Mouse (Mus musculus) myocyte (in vitro differentiated cells): ENCODE measurements around the gene Dtx3. TPM values are rescaled to one million over a fixed set of nuclear protein-coding genes. Genes with fewer than 3 reads are reported as not detected.

ENCODE experiments used
- H3K27me3 ChIP-seq: one replicate; pipeline ENCODE4 v1.6.1; 2011; ENCODE audit not compliant: control insufficient read depth, insufficient read depth, insufficient read length
- H3K36me3 ChIP-seq: one replicate; pipeline ENCODE4 v1.6.1; 2011; ENCODE audit not compliant: control insufficient read depth, insufficient read depth
- H3K4me2 ChIP-seq: one replicate; pipeline ENCODE4 v1.6.1; 2011; ENCODE audit warnings: low read depth, control low read depth
- H3K4me3 ChIP-seq: one replicate; pipeline ENCODE4 v1.5.1; 2011; ENCODE audit warnings: mild to moderate bottlenecking, control low read depth, moderate library complexity
- H3K79me2 ChIP-seq: one replicate; pipeline ENCODE4 v1.6.1; 2011; ENCODE audit not compliant: control insufficient read depth, insufficient read depth
- H3ac ChIP-seq: one replicate; pipeline ENCODE4 v1.6.1; 2011; ENCODE audit not compliant: control insufficient read depth, insufficient read length
- CEBPB ChIP-seq: IDR thresholded peaks from 2 replicates; pipeline ENCODE4 v1.6.1; 2011; ENCODE audit warnings: mild to moderate bottlenecking, moderate library complexity; ENCODE audit not compliant: poor library complexity, insufficient read depth, severe bottlenecking
- E2F4 ChIP-seq: IDR thresholded peaks from one replicate; pipeline ENCODE4 v1.6.1; 2011; ENCODE audit warnings: mild to moderate bottlenecking, control low read depth, moderate library complexity; ENCODE audit not compliant: insufficient read depth
- MAX ChIP-seq: IDR thresholded peaks from one replicate; pipeline ENCODE4 v1.6.1; 2011; ENCODE audit warnings: low read depth, mild to moderate bottlenecking, control low read depth
- MYOD1 ChIP-seq, 3 experiments: IDR thresholded peaks; one replicate each; pipeline ENCODE4 v1.6.1; 2011; ENCODE audit warnings: control low read depth in 2 of 3, low read depth in 2 of 3, mild to moderate bottlenecking in 2 of 3, moderate library complexity in 1 of 3; ENCODE audit not compliant: insufficient read length in 2 of 3, control insufficient read depth in 1 of 3
- MYOG ChIP-seq, 3 experiments: IDR thresholded peaks; one replicate each; pipeline ENCODE4 v1.6.1; 2011; ENCODE audit warnings: control low read depth in 2 of 3, low read depth in 2 of 3, mild to moderate bottlenecking in 2 of 3; ENCODE audit not compliant: insufficient read length in 2 of 3, control insufficient read depth in 1 of 3, insufficient read depth in 1 of 3
- POLR2A ChIP-seq: IDR thresholded peaks from one replicate; pipeline ENCODE4 v1.6.1; 2011; ENCODE audit warnings: low read depth, mild to moderate bottlenecking, control low read depth, moderate library complexity; ENCODE audit not compliant: insufficient read length
- POLR2AphosphoS2 ChIP-seq: IDR thresholded peaks from one replicate; pipeline ENCODE4 v1.6.1; 2011; ENCODE audit warnings: low read depth, control low read depth; ENCODE audit not compliant: insufficient read length
- REST ChIP-seq: IDR thresholded peaks from one replicate; pipeline ENCODE4 v1.6.1; 2011; ENCODE audit warnings: mild to moderate bottlenecking, control low read depth, moderate library complexity; ENCODE audit not compliant: insufficient read depth, insufficient read length
- SRF ChIP-seq: IDR thresholded peaks from one replicate; pipeline ENCODE4 v1.6.1; 2011; ENCODE audit warnings: low read depth; ENCODE audit not compliant: control insufficient read depth, insufficient read length
- TCF12 ChIP-seq: IDR thresholded peaks from one replicate; pipeline ENCODE4 v1.6.1; 2011; ENCODE audit warnings: mild to moderate bottlenecking, control low read depth; ENCODE audit not compliant: poor library complexity, insufficient read depth, severe bottlenecking
- TCF3 ChIP-seq: IDR thresholded peaks from one replicate; pipeline ENCODE4 v1.6.1; 2011; ENCODE audit warnings: low read depth, control low read depth; ENCODE audit not compliant: insufficient read length
- USF1 ChIP-seq: IDR thresholded peaks from one replicate; pipeline ENCODE4 v1.6.1; 2011; ENCODE audit warnings: low read depth, mild to moderate bottlenecking, control low read depth, moderate library complexity
- polyA plus RNA-seq: library from polyadenylated mRNA; unstranded; fragments of >200 nt; fragmentation: generic; extraction: Trizol; gene quantifications from one replicate; pipeline ENCODE4 v1.2.1, GENCODE M21; 2012; ENCODE audit warnings: missing spikeins

Gene Dtx3
- polyA plus RNA-seq, 1 experiment = 42.4 TPM

DNA sequence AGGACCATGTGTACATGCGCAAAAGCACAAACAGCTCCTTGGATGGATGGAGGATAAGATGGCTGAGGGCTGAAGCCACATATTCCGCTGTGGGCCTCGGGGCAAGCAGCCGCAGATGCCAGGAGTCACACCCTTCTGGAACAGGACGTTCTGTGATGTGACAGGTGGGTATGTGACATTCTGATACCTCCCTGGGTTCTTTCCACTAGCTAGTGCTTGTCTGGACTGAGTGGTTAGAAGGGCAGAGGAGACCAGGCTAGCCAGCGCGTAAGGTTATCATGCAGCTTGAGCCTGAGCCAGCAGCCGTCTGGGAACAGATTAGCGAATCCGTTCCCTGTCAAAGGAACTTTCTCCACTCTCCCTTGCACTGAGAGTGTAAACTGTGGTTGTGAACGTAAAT is 54.6 kb downstream of the Dtx3 start:
- Histone ChIP-seq H3K79me2 (no peaks in the 10 kb centered on the region), H3ac (no peak overlapping the region), H3K4me2 (no peak overlapping the region), H3K4me3 (no peak overlapping the region), H3K36me3 (no peaks in the 10 kb centered on the region), H3K27me3 (no peaks in the 10 kb centered on the region)
- TF ChIP-seq CEBPB (no peak), E2F4 (no peak), MYOG (IDR thresholded peaks at IDR 0.05; ENCODE audit: control insufficient read depth in 1 of 3, insufficient read depth in 1 of 3, insufficient read length in 2 of 3, low read depth in 2 of 3) (no peak), TCF12 (no peak), USF1 (no peak), REST (no peak), TCF3 (no peak), SRF (no peak), POLR2A (no peak), POLR2AphosphoS2 (no peak), MAX (no peak), MYOD1 (IDR thresholded peaks at IDR 0.05; ENCODE audit: control insufficient read depth in 1 of 3, insufficient read length in 2 of 3, low read depth in 2 of 3) (no peak)

Other genes with a start within 250 kb of the Dtx3 start
- 65.0 TPM for gene Ctdsp2, start 217.0 kb downstream of the Dtx3 start, polyA plus RNA-seq
- 33.3 TPM for gene Avil, start 195.0 kb downstream of the Dtx3 start, polyA plus RNA-seq
- gene Tsfm, start 164.9 kb downstream of the Dtx3 start, polyA plus RNA-seq = 53.7 TPM
- 17.2 TPM for gene Mettl1, start 154.3 kb downstream of the Dtx3 start, polyA plus RNA-seq
- gene Eef1akmt3, start 154.2 kb downstream of the Dtx3 start, polyA plus RNA-seq = 0.11 TPM
- gene Cyp27b1, start 147.5 kb downstream of the Dtx3 start, polyA plus RNA-seq = 0.56 TPM
- gene March9, start 135.5 kb downstream of the Dtx3 start, polyA plus RNA-seq = 6.1 TPM
- gene Cdk4, start 132.2 kb downstream of the Dtx3 start, polyA plus RNA-seq = 276 TPM
- gene Tspan31, start 125.5 kb downstream of the Dtx3 start, polyA plus RNA-seq = 139 TPM
- gene Agap2, start 120.4 kb downstream of the Dtx3 start, polyA plus RNA-seq = 1.2 TPM
- gene Os9, start 74.6 kb downstream of the Dtx3 start, polyA plus RNA-seq = 67.2 TPM
- gene B4galnt1, start 30.5 kb downstream of the Dtx3 start, polyA plus RNA-seq = 12.4 TPM
- gene Slc26a10, start 15.1 kb downstream of the Dtx3 start, polyA plus RNA-seq = 1.3 TPM
- 25.3 TPM for gene Arhgef25, start 5.6 kb downstream of the Dtx3 start, polyA plus RNA-seq
- gene Pip4k2c, start 15.9 kb upstream of the Dtx3 start, polyA plus RNA-seq = 22.5 TPM
- 0.14 TPM for gene Kif5a, start 67.6 kb upstream of the Dtx3 start, polyA plus RNA-seq
- 250 TPM for gene Dctn2, start 70.6 kb upstream of the Dtx3 start, polyA plus RNA-seq
- gene Mbd6, start 93.3 kb upstream of the Dtx3 start, polyA plus RNA-seq = 24.7 TPM
- gene Mars, start 116.1 kb upstream of the Dtx3 start, polyA plus RNA-seq = 280 TPM
- gene Arhgap9, start 126.2 kb upstream of the Dtx3 start, polyA plus RNA-seq = 0.77 TPM
- gene Gli1, start 146.2 kb upstream of the Dtx3 start, polyA plus RNA-seq = 1.00 TPM
- gene Inhbe, start 158.7 kb upstream of the Dtx3 start, polyA plus RNA-seq = 0.10 TPM
- not detected for gene Inhbc, start 174.7 kb upstream of the Dtx3 start, polyA plus RNA-seq
- 63.4 TPM for gene R3hdm2, start 184.6 kb upstream of the Dtx3 start, polyA plus RNA-seq